Mouse (Mus musculus): ENCODE measurements around the gene Pacrg.

Pacrg gene

DNA sequence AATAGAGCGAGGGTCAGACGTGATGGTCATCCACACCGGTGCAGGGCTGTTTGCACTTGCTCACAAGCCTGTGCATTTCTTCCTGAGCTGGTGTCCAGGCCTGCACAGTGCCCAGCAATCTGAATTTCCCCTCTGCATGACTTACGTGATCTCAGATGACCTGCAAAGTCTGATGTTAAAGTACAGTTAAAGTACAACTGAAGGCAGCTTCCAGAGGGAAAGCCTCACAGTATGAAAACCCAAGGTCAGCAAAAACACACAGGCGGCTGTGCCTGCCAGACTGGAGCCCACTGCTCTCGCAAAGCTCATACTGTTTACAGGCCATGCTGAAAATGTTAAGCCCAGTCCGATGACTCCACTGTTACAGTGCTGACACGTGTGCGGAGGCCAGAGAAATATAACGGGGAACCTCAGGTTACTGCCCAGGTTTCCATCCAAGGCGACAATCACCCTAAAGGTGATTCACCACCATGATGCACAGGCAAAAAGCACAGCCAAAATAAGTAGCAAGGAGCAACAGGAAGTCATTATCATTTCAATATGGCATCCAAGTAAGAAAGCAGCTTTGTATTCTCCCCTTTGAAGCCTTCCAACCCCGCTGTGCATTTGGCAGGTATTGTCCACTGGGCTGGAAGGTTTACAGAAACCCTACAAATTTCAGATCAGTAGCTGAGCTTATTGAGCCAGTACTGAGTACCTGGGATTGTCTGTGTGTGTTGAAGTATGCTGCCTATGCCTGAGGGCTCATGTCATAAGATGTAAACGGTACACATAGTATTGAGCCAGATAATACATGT is 213.6 kb downstream of the Pacrg start:
- no peak for DNase-seq (ENCODE audit: low spot score in 2 of 2)

DNA sequence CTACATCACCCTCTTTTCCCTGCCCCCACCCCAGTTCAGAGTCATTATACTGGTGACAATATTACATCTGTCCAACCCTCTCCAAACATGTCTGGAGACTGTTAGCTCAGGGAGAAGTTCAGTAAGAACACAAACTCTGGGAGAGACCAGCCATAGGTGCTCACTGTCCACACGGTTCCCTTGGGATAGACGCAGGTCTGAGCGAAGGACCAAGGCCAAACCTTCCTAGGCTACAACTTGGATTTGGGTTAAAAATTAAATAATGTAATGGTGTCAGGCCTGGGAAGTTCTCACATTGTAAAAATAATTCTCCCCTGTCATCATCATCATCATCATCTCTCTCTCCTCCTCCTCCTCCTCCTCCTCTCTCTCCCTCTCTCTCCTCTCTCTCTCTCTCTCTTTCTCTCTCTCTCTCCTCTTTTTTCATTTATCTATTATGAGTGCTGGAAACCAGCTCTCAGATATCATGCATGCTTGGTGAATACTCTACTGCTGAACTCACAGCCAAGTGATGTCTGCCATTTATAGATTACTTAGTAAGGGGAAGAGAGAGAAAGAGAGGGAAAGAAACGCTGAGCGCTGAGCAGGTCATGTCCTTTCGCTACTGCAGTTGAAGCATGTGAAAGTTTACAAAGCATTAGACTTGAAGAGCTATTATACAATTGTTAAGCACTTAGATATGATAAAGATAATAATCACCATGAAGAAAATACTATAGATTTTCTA is 215.2 kb downstream of the Pacrg start:
- DNase-seq (ENCODE audit: low spot score in 2 of 2): no peak

DNA sequence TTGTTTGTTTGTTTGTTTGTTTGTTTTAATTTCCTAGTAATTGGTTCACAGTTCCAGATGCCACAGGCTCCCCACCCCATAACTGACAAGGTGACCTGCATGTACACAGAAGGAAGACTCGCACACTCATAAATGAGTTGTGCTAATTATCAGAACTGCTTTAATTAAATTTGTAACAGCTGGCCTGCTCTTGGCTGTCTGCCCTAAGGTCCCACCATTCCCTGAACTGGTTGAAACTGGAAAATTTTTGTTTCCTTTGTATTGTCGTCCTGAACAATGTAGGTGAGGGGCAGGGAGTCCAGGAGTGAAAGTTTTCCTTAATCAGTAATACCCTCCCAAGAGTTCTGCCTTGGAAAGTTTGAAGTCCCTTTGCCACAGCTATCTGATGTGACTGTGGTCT is 219.5 kb downstream of the Pacrg start:
- no peak for DNase-seq (ENCODE audit: low spot score in 2 of 2)

DNA sequence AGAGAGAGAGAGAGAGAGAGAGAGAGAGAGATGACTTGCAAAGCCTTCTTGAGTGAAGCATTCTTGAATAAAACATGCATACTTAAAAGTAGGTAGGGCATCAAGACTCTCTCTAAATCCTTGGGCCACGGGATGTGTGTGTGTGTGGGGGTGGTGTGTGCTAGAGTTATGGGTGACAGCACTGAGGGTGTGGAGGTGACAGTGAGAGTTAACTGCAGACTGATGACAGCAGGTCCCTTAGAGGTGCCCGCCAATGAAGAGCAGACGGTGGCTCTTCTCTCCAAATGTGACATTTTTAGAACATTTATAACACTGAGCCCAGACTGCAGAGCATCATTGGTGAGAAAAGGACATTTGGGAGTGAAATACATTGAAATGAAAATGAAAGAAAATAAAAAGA is 220.2 kb downstream of the Pacrg start:
- DNase-seq (ENCODE audit: low spot score in 2 of 2): no peak

DNA sequence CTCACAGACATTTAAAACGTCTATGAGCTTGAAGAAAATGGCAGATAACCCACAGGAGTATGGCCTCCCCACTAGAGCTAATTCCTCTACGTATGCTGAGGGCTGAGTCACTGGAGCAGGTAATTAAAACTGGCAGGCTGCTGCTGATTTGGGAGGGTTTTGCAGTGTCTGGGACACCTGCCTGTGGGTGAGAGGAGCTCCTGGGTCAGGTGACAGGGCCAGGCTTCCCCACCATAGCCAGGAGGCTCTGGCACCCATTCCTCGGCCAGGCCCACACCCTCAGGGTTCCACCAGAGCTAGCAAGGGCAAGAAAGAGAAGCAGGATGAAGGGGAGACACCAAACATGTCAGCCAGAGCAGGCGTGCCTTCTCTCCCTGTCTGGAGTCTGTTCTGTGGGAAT is 222.5 kb downstream of the Pacrg start:
- DNase-seq (ENCODE audit: low spot score in 2 of 2): no peak

DNA sequence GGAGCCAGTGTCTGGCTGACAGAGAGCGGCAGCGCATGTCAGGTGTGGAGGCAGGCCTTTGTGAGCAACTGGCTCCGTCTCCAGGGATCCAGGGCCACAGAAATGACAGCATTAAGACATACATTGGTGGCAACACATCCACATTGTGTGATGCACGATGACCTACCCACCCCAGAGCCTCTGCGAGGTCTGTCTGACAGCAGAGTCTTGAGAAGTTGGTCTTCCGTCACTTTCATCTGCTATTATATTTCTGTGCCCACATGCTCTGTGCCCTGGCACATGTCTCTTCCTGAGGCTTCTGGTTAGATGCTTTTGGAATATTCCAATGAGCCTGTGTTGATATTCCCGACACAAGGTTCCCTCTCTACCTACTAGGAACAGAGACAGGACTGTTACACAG is 224.5 kb downstream of the Pacrg start:
- DNase-seq (ENCODE audit: low spot score in 2 of 2): no peak

DNA sequence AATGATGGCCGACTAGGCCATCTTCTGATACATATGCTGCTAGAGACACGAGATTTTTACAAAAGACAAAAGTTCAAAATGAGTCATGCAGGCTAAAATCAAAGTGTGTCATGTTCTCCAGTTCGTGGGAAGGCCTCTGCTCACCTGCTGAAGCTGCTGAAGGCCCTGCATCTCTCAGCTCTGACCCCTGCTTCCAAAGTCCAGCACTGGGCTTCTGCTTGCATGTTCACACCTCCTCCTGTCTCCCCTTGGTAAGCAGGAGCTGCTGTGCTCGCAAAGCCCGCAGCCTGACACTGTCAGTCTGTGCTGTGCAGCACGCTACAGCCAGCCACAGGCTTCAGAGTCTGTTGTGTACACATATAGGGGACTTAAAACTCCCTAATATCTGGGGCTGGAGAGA is 225.4 kb downstream of the Pacrg start:
- no peak for DNase-seq (ENCODE audit: low spot score in 2 of 2)

DNA sequence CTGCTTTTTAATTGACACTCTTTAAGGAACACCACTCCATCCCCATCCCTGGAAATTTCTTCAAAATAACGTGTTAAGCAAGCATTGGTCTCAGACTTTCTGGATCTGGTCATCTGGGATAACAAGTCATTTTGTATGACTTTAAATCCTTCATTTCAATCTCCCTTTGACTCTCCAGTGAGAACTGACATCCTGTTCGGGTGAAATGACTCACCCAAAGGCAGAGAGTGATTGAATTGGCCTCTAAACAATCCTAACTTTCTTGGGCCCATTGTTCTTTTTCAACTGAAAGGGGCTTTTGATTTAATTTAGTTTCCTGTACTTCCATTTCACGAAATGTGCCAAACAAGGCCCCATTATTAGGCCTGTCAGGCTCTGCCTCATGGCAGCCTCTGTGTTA is 228.5 kb downstream of the Pacrg start:
- DNase-seq (ENCODE audit: low spot score in 2 of 2): no peak

DNA sequence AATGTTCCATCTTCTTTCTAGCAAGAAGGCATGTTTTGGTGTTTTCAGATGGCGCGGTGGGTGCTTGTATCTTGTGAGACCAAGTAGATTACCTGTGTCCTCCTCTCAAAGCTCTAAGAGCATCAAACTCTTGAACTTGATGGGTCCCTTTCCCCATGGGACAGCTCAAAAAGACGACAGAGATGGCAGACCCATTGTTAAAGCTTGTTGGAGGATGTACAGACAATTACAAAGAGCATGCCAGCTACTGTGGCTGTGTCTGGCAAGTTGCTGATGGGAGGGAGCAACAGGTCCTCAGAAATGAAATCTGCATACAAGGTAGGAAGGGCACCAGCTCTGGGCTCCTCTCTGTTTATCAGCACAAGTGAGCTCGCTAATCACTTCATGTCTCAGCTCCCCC is 232.0 kb downstream of the Pacrg start:
- no peak for DNase-seq (ENCODE audit: low spot score in 2 of 2)

DNA sequence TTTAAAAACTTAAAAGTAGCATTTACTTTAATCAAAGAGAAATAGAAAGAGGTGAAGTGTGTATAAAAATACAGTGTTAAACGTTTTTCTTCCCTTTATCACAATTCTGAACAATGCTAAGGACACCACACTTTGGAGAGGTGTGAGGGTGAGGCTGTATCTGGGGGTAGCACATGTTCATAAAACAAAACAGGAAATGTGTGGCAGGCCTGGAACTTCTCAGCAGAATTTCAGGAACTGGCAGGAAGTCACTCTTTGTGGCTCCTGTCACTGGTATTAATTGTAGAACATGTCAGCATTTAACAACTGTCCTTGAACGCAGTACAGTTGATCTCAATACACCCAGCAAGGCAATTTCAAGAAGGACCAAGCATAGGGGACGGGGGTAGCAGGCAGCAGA is 234.0 kb downstream of the Pacrg start:
- DNase-seq (ENCODE audit: low spot score in 2 of 2): no peak

DNA sequence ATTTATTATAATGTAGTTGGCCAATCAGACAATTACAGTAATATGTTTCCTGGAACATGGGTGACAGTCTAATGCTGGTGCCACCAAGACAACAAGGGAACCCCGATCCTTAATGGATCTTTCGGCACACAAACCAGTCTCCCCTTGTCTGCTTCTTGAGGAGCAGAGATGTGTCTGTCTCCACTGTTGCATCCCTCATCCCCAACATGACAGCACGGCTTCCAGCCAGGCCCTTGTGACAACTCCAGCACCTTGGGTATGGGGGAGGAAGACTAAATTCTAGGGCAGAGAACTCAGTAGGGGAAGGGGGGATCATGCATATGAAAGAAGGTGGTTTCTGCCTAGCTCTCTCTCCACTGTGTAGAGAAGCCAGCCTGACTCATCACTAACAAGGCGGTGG is 242.4 kb downstream of the Pacrg start:
- no peak for DNase-seq (ENCODE audit: low spot score in 2 of 2)

DNA sequence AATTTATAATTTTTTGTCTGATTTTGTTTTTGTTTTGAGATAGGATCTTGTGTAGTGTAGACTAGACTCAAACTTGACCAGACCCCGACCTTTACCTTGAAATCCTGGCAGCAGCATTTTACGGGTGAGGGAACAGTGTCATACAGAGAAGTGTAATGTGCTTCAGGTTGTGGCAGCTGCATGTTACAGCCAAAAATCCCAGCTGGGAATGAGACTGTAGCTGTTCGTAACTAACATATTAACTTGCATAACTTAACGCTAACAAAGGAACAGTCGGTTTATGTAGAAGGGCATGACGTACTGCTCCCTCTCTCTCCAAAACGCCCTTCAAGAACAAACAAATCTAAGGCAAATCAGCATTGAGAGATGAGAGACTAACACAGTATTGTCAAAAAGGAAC is 250.5 kb downstream of the Pacrg start:
- DNase-seq (ENCODE audit: low spot score in 2 of 2): no peak

DNA sequence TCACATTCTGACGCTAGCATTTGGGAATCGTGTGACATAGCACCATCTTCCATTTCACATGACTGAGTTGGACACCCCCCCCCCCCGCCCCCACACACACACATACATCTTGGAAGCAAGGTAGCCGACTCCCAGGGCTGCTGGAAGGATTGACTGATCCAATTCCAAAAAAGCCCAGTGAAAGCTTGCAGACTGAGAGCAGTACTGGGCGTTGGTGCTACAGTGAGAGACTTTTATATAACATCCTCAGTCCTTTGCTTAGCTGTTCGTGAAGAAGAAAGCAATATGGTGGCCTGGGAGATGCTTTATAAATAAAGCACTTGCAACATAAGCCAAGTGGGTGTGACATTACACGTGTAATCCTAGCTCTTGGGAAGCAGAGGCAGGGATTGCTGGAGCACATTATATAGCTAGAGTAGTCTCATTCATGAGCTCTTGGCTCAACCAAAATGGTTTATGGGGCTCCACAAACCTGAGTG is 251.2 kb downstream of the Pacrg start:
- no peak for DNase-seq (ENCODE audit: low spot score in 2 of 2)

DNA sequence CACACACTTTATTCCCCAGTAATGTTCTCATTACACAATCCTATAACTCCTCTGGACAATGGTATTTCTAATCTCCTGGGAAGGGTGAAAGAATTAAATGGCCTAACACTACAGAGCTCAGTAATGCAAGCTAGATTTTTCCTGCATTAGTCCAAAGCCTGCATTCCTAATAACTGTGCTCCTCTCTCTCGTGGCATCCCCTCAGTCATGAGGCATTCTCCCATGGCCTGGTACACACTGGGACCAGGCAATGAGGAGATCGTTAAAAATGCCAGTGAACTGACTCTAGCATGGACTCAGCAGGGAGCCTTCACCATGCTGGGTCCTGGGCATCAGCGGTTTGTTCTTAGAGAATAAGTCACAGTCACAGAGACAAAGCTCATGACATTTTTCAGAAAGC is 256.8 kb downstream of the Pacrg start:
- no peak for DNase-seq (ENCODE audit: low spot score in 2 of 2)

DNA sequence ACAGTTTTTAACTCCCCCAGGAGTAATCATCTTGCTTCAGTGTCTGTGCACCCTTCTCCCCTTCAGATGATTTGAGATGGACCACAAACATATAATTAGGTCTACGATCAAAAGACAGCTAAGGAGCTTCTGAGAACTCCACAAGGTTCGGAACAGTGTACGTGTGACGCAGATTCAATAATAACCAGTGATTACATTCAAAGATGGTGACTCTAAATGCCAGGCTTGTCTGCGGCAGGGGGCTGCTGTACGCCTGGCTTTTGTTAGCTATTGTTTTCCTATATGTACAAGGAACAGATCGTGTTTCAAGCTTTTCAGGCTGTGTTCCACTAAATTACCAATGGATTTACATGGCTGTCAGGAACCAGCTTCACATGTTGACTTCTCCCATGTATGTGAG is 264.8 kb downstream of the Pacrg start:
- DNase-seq (ENCODE audit: low spot score in 2 of 2): no peak

DNA sequence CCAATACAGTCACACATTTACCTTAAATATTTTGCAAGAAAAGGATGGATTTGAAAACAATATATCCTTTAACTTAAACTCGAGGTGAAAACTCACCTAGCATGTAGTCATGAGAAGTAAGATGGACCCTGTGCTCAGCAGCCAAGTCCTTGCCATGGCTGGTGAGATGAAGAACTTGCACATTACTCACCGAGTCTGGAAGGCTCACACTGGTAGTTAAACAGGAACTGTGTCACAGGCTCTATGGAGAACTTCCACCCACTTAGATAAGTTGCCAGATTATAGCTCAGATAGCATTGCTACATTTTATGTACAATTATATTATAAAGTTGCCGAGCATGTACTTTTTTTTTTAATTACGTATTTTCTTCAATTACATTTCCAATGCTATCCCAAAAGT is 267.7 kb downstream of the Pacrg start:
- no peak for DNase-seq (ENCODE audit: low spot score in 2 of 2)

DNA sequence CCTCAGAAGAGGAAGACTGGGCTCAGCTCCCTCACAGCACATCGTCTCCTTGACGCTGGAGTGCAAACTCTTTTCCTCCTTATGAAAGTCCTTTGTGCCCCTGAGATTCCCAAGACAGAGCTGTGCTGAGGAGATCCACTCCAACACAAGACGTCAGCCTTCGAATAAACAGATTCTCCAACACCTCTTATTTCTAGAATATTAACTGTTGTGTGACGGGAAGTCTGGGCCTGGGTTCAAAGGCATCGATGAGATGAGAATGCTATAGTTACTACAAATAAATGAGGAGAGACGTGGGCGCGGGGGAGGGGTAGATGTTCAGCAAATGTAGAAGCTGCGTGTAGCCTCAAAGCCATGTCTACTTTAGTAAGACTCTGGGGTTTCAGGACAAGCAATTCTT is 270.8 kb downstream of the Pacrg start:
- no peak for DNase-seq (ENCODE audit: low spot score in 2 of 2)

DNA sequence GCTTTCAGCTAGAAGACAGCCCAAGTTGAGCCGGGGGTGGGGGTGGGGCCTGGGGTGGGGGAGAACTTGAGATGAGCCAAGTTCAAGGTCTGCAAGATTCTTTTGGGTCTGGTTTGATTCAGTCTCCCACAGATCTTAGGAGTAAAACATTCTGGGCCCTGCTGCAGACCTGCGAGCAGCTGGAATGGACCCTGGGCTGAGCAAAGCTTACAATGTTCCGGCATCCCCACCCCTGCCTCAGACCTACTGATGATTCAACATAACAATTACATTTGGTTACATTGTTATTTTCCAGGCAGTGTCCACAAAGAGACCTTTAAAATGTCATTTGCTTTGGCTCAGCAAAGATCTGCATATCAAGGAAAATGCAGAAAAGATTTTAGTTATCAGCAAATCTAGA is 272.7 kb downstream of the Pacrg start:
- no peak for DNase-seq (ENCODE audit: low spot score in 2 of 2)

DNA sequence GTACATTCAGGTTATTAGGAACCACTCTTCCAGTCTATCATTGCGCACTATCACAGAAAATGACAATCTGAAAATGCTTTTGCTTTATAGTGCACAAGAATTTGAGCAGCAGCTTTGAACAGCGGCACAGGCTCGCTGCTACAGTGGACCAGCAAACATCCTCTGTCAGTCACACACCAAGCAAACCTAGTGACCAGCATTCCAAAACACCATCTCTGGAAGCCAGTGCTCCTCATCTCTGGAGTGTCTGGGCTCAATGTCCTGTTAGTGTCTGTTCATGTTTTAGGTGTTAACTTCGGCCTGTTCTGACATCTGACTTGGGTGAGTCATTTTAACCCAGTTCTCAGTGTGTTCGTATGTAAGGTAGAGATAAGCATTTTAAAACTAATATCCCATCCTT is 275.9 kb downstream of the Pacrg start:
- DNase-seq (ENCODE audit: low spot score in 2 of 2): no peak

DNA sequence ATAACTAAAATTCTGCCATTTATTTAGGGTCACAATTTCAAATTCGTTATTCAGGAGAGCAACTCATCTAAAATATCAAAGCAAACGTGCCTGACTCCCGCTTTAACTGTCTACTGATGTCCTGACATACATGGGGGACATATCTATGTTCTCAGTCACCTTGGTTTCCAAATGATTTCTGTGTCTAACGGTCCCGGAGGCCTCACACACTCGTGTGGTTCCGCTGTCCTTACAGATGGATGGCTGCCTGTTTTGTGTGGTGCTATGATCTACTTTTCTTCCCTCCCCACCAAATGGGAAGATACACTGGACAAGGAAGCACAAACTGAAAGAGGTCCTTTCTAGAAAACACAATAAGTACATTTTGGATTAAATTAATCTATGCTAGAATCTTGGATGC is 277.2 kb downstream of the Pacrg start:
- no peak for DNase-seq (ENCODE audit: low spot score in 2 of 2)

DNA sequence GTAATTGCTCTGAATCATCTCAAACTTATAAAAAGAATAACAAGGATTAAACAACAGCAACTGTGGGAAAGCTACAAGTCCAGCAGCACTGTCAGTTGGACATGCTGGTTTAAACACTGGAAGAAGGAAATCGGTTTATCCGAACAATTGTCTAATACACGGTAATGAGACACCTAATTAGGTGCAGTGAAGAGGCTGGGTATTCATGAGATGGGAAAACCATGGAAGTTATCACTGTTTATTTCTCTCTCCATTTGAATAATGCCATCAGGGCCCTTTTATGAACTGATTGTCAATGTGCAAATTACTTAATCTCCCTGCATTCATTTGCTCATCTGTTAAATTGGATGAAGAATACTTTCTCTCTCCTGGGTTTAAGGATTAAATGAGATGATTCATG is 280.1 kb downstream of the Pacrg start:
- DNase-seq (ENCODE audit: low spot score in 2 of 2): no peak

DNA sequence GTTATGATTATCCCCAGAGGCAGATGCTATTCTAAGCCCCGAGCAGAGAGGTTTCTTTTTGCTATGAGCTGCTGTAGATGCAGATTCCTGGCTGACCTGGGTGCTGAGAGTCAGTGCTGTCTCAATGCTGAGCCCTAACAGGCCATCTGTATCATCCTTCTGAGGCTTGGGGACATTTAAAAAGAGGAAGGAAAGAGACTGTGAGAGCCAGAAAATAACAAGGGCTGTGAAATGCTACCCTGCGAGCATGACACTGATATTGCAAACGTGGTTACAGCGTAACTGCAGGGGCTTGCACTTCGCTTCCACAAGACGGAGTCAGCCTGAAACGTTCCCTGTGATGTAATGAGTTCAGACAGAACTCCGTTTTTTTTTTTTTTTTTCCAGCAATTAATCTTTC is 281.4 kb downstream of the Pacrg start:
- no peak for DNase-seq (ENCODE audit: low spot score in 2 of 2)

DNA sequence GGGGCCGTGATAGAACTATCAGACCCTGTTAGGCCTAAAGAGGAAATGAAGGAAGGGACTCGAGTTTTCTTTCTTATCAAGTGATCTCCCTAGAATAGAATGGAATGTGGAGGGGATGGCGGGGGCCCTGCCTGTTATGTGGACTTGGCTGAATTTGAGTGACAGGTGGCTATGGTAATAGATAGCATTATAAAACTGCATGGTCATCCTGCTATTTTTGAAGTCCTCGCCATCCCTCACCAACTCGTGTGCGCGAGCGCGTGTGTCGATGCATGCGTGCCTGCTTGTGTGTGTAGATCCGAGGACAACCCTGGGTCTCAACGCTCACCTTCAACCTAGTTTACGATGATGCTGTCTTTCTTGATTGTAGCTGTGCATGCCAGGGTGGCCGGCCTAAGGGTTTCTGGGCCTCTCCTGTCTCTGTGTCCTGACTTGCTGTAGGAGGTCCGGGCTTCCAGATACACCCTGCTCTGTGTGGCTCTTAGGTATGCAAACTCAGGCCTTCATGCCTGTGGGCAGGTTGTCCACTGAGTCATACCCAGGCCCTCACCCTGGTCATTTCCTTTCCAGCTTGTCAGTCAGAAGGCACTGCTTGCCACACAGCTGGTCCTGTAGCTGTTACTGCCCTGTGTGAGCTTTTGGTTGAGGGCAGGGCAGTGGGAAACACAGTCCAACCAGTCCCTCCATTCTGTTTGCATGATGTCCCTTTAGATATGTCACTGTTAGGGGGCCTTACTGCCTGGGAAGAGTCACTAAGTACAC is 287.6 kb downstream of the Pacrg start:
- no peak for DNase-seq (ENCODE audit: low spot score in 2 of 2)

Data from natural killer cell, adult 2 months (primary cell).